Mouse (Mus musculus): Measurements from ENCODE around the gene Tor1a. TPM values are rescaled to one million over a fixed set of nuclear protein-coding genes. Genes with fewer than 3 reads are reported as not detected.
"Not testable (repeated sequence)": the region's sequence is repeated elsewhere in the genome, so short reads cannot be mapped to it uniquely, and the experiment has no call there.

The Tor1a gene
- total RNA-seq, 2 experiments from 2014 or later = 44.7 to 48.7 TPM

DNA sequence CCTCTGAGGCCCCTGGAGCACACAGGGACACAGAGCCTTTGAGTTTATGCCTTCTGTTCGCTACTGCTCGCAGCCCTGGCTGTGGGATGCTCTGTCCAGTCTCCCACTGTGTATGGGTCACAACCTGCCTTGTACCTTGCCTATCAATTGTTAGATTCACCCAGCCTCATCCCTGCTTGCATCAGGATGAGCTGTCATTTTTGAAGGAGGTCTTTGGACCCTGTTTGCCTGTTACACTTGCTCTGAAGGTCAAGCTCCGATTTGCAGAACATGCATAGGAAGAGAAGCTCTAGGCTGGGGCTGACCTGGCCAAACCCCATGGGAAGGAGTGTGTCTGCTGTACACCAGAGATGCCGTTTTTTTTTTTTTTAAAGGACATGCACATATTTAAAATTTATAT, 10.2 kb downstream of the Tor1a start:
- intact Hi-C loops (cut with DNase I) = no loop called here
- DNase-seq = no peak

DNA sequence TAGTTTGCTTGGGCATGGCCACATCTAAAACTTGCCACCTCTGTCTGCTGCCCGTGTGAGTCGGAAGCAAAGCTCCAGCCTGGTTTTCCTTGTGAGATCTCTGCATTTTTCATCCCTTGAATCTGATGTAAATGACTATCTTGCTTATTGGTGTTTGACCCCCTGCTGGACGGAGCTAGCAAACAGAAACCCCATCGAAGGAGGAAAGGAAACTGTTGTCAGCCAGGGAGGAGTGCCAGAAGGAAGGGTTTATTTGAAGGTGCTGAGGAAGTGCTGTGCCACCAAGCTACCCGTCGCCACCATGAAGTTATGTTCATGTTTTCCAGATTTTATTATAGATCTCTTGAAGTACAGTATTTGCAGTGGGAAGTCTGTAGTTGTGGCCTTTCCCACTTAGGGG, 12.9 kb downstream of the Tor1a start:
- no peak for DNase-seq
- intact Hi-C loops (cut with DNase I) = no loop called here

DNA sequence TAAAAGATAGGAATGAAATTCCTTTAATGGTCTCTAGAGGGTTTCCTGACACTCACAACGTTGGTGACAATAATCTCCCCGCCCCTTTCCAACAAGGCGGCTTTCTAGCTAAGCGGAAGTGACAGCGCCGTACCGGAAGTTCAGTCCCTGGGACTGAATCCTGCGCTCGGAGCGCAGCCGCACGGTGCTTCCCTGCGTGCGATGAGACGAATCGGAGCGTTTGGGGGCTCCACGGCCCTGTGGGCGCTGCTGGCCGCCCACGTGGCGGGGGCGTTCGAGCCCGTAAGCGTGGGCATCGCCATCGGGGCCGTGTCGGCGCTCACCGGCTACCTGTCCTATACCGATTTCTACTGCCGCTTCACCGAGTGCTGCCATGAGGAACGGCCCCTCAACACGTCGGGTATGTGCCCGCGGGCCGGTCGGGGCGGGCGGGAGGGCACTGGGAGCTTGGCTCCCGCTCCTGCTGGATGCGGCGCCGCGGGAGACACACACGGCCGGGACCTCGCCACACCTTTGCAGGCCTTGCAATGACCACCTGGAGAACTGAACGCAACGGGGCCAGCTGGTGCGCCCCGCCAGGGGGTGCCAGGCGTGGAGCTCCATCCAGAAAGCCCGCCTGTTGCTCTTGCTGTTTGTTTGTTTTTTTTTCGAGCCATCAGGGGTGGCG, 14.8 kb downstream of the Tor1a start, which contains the start of gene Tor1b:
TSS of gene Tor1b (plus strand) at position 136 of the 667 bp plus-strand sequence.
- intact Hi-C loops (cut with DNase I) = no loop called here
- DNase-seq = peak; percentile 86

DNA sequence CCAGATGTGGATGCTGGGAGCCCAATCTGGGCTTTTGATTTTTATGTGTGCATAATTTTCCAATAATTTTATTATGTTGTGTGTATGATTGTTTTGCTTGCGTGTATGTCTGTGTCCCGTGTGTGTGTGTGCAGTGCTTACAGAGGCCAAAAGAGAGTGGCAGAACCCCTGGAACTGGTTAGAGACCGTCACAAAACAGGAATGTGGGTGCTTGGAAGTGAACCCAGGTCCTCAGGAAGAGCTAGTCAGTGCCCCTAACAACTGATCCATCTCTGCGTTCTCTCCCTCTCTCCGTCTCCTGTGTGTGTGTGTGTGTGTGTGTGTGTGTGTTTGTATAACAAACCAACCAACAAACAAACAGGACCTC, 15.3 kb downstream of the Tor1a start:
- intact Hi-C loops (cut with DNase I) = no loop called here

DNA sequence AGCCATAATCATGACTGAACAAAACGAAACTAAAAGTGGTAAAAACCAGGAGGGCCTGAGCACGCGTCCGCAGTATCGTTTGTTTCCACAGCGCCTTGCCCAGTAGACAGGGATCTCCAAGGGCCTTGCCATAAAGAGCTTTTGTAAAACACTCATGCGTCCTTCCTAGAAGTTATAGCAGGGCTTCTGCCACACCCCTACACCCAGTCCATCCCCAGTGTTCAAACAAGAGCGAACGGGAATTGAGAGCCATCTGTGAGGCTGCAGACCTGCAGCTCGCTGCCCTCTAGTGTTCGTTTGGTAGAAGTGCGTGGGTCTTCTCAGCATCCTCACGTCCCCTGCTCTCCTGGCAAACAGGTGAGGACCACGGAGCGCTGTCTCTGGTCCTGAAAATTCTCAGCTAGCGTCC, 25.1 kb downstream of the Tor1a start:
- intact Hi-C loops (cut with DNase I) = no loop called here
- peak; percentile 60 for DNase-seq

More for the DNA sequence above, 15.3 kb downstream of the Tor1a start:
- no peak for DNase-seq

DNA sequence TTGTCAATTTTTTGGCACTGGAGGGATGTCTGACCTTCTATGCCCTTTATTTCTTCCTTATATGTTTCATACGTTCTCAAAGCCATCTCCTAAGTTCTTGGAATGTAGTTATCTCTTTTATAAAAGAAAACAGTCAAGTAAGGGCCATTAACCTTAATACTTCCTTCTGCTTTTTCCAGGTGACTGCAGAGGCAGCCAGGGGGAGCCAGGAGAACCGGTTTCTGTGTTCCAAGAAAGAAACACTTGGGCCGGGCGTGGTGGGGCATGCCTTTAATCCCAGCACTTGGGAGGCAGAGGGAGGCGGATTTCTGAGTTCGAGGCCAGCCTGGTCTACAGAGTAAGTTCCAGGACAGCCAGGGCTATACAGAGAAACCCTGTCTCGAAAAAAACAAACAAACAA, 25.6 kb downstream of the Tor1a start:
- intact Hi-C loops (cut with DNase I) = not testable (repeated sequence)

DNA sequence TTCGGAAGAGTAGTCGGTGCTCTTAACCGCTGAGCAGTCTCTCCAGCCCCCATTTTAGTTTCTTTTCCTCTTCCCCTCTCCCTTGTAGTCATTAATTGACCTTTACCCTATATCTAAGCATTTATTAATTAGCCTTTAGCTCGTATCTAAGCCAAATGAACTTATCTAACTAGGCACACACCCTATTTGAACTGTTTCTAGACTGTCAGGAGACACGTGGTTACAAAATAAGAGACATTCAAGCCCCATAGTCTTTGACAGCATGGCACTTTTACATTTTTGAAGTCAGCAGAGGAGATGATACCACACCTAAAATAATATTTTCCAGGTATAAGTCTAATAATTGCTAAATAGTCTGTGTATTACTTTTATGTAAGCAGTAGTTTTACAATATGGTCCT, 26.1 kb downstream of the Tor1a start:
- DNase-seq = no peak
- intact Hi-C loops (cut with DNase I) = no loop called here

More for the DNA sequence above, 25.6 kb downstream of the Tor1a start:
- DNase-seq = not testable (repeated sequence)

DNA sequence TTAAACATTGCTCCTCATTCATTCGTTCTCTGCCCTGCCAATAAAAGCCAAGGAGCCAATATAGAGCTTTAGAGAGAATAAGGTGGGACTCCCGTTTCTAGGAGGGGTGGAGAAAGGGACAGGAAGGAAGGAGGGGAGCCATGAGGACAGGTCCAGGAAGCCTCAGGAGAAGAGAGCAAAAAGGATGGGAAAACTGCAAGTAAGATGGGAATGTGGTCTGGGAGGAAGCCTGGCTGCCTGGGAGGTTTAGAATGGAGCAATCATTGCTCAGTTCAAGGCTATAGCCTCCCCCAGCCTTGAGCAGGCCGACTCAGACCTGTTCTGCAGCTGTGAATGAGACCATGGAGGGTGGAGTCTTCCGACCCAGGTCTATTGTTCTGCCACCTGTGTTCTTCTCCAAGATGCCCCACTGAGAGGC, 29.1 kb downstream of the Tor1a start:
- no peak for DNase-seq
- intact Hi-C loops (cut with DNase I) = loop anchor here (10.0 kb wide), 1 partner anchor 504 kb away; no protein-coding TSS in a partner anchor

DNA sequence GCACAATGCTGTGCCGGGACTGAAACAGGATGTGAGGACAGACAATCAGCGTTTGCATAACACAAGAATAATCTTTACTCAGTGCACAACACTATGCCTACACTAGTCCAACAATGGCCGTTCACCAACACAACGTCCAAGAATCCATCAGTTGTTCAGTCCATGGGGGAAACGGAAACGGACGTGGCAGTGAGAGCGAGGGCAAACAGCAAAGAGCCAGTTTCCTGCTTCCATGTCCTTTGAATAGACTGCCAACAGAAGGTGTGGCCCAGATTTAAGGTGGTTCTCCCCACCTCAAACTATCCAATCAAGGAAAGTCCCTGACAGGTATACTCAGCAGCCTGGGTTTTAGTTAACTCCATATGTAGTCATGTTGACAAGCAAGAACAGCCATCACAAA, 30.0 kb downstream of the Tor1a start:
- no peak for DNase-seq

DNA sequence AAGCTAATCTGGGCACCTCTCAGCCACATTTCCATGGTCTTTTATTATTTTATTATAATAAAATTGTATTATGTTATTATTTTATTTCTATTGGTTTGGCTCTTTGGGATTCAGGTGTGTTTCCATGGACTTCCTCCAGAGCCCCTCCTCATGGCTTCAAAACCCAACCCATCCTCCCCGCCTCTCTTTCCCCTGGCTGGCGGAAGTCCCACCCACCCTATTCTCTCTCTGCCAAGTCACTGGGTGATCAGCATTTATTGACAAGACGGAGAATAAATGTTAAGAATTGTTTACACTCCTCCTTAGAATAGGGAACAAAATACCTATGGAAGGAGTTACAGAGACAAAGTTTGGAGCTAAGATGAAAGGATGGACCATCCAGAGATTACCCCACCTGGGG, 30.9 kb downstream of the Tor1a start:
- DNase-seq = no peak
- intact Hi-C loops (cut with DNase I) = loop anchor here (10.0 kb wide), 1 partner anchor 502 kb away; no protein-coding TSS in a partner anchor

More for the DNA sequence above, 30.0 kb downstream of the Tor1a start:
- intact Hi-C loops (cut with DNase I) = loop anchor here (10.0 kb wide), 1 partner anchor 503 kb away; no protein-coding TSS in a partner anchor

DNA sequence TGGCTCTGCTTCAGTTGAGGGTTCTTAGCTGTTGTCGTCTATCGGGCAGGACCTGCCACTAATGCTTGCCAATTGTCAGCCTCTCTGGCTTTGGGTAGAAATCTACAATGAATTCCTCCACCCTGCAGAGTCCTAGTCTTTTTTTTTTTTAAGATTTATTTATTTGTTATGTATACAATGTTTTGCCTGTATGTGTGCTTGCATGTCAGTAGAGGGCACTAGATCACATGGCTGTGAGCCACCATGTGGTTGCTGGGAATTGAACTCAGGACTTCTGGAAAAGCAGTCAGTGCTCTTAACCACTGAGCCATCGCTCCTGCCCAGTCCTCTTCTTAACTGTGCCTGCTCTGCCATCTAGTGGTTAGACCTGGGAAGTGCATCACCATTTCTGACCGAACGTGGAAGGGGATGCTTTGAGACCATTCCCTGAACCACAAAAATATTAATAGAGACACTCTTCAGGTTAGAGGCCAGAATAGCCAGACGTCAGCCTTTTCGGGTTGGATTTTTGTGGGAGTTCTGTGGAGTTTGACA, 33.7 kb downstream of the Tor1a start:
- intact Hi-C loops (cut with DNase I) = loop anchor here (5.0 to 10.0 kb wide), 2 partner anchors 107 to 499 kb away; no protein-coding TSS in a partner anchor
- peak; percentile 76 for DNase-seq

DNA sequence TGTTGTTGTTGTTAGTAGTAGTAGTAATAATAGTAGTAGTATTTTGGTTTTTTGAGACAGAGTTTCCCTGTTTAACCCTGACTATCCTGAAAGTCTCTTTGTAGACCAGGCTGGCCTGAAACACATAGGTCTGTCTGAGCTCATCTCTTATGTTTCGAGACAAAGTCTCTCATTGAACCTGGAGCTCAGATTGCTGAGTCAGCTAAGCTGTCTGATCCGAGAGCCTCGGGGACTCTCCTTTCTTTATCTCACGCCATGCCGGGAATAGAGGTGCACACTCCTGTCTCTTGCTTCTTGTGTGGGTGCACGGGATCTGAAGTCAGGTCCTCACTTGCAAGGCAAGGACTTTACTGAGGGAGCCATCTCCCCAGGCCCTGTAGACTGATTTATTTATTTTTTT, 34.7 kb downstream of the Tor1a start:
- intact Hi-C loops (cut with DNase I) = loop anchor here (5.0 to 10.0 kb wide), 2 partner anchors 106 to 498 kb away; no protein-coding TSS in a partner anchor
- no peak for DNase-seq

DNA sequence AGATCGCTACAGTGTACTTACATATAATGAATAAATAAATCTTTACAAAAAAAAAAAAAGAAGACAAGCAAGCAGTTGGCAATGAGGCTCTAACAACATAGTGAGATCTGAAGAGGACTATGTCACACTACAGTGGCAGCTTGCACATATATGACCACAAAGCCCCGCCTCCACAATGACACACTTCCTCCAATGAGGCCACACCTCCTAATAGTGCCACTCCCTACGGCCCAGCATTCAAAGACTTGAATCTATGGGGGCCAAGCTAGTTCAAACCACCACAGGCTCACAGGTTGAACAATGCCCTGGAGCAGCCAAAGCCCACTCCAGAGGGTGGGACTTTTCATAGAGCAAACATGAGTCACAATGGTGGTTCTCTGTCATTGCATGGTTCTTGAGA, 35.8 kb downstream of the Tor1a start:
- intact Hi-C loops (cut with DNase I) = loop anchor here (5.0 to 10.0 kb wide), 2 partner anchors 105 to 497 kb away; no protein-coding TSS in a partner anchor
- no peak for DNase-seq

DNA sequence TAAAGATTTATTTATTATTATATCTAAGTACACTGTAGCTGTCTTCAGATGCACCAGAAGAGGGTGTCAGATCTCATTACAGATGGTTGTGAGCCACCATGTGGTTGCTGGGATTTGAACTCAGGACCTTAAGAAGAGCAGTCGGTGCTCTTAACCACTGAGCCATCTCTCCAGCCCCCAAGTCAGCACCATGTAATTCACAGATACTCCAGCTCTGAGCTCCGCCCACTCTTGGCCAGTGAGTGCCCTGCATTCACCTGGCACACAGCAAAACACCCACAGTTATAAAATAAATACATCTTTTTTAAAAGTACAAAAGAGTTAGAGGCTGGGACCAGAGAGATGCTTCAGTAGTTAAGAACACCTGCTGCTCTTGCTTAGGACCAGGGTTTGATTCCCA, 36.9 kb downstream of the Tor1a start:
- DNase-seq = not testable (repeated sequence)
- intact Hi-C loops (cut with DNase I) = loop anchor here (5.0 to 10.0 kb wide), 2 partner anchors 104 to 496 kb away; no protein-coding TSS in a partner anchor

DNA sequence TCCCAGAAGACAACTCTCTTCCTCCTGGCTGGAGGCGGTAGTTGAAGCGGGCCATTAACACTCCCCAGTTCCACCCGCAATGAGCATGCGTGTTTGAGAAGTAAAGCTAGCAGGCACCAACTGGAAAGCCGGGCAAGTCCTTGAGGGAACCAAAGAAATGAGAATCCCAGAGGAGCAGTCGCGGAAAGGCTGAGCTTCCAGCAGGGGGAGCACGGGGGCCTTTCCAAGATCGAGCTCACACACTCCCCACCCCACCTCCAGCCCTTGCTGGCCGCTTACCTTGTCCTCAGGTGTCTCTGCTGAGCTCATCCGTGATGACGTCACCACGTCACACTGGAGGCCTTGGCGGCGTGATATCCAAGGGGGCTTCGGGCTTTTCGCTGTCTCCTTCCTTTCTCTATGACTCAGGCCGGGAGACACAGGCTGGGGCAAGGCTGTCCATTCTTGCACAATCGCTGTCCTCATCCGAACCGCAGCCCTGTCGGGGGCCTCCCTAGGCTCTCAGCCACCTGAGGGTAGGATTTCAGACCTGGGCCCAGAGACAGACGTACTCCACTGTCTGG, 38.2 kb downstream of the Tor1a start, which contains the start of gene Ptges:
TSS of gene Ptges (minus strand) at position 381 of the 563 bp plus-strand sequence.
- intact Hi-C loops (cut with DNase I) = loop anchor here (5.0 to 10.0 kb wide), 3 partner anchors 37 to 495 kb away; no protein-coding TSS in a partner anchor
- DNase-seq = peak; percentile 75

DNA sequence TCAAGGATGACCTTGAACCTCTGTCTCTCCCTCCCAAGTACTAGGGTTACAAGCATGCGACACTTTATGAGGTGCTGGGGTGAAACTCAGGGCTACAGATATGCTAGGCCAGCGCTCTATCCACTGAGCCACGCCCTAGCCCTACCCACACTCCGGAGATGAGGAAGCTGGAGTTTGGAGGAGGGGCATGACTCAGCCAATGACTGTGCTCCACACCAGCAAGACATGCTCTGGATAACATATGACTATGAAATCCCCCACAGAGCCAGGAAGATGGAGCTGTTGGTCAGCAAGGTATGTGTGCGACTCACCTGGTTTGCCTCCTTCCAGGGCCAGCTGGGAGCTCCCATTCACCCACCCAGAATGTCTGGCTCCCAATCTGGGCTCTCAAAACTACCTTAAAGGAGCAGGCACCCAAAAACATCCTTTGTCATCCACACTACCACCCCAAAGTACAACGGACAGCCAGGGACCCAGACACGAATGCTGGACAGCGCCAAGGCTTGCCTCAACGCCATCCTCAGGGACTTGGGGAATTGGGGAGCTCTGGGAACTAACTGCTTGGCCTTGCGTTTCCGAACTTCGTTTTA, 38.7 kb downstream of the Tor1a start:
- intact Hi-C loops (cut with DNase I) = loop anchor here (5.0 kb wide), 1 partner anchor 37 kb away; no protein-coding TSS in a partner anchor
- DNase-seq = no peak

DNA sequence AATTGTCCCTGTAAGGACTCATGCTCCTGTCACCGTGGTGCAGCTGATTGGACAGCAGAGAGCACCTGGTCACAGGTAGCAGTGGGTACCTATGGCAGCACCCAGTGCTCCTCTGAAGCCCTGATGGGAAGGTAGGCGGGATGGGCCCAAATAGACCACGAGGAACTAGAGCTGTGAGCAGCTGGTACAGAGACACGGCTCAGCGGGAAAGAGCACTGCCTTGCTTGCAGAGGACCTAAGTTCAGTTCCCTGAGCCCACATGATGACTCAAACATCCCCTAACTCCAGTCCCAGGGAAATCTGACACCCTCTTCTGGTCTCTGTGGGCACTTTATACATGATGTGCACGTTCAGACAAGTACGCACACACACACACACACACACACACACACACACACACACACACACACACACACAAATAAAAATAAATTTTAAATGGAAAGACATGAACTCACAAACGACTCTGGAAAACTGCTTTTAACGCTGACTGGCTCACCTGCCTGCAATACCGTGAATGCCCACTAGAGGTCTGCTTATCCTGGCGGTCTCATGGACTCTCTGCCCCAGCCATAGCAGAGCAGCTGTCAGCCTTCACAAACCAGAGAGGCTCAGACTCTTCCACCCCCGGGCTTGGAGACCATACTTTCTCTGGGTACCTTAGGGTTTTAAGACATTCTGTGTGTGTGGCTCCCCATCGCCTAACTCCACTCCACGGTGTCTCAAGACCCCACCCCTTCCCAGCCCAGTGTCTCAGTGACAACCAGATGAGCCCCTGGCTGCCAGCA, 39.7 kb downstream of the Tor1a start:
- intact Hi-C loops (cut with DNase I) = loop anchor here (5.0 kb wide), 1 partner anchor 36 kb away; no protein-coding TSS in a partner anchor
- DNase-seq = peak; percentile 85

DNA sequence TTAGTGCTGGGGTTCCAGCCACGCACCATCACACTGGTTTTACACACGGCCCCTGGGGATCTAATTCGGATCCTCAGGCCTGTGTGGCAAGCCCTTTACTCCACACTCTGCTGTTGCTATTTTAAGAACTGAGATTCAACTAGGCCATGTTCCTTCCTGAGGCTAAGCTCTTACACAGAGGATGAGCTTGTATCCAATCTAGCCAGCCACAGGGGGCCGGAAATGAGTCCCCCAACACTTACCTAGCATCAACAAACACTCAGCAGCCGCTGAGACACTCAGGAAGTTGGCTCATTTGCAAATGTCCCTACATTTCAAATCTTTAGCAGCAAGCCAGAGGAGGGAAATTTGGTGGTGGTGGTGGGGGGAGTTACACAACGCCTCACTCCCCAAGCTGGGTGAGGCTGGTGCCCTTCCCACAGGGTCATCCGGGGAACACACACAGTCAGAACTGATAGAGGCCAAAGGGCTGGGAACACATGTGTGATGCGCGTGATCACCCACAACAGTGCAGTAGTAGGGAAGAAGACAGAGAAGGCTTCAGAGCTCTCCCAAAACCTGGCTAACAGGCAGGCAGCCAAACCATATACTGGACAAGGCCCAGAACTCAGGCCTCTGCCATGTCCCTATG, 40.5 kb downstream of the Tor1a start:
- no peak for DNase-seq
- intact Hi-C loops (cut with DNase I) = loop anchor here (5.0 kb wide), 1 partner anchor 35 kb away; no protein-coding TSS in a partner anchor

DNA sequence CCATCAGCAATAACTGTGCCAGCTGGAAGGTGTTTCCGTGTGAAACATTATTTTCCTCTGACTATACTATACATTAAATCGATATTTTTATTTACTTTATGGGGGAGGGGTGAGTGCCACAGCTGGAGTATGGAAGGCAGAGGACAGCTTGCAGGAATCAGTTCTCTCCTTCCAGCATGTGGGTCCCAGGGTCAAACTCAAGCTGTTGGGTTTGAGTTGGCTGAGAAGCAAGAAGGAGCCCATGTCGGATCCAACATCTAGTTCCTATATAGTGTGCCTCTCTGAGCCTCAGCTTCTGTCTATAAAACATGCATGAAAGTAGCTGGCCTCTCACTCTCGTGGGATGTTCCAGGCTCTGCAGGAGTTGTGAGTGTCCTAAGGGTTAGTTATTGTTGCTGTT, 41.4 kb downstream of the Tor1a start:
- DNase-seq = no peak
- intact Hi-C loops (cut with DNase I) = loop anchor here (5.0 kb wide), 1 partner anchor 34 kb away; no protein-coding TSS in a partner anchor
